Mouse (Mus musculus): ENCODE data around the gene Cd52.

Gene Cd52

GRCm38 (mm10) chr4:134089029-134089428 is 5.9 kb downstream of the Cd52 start:
- DNase-seq = no peak

GRCm38 (mm10) chr4:134087412-134087811 is 7.5 kb downstream of the Cd52 start:
- DNase-seq = no peak

GRCm38 (mm10) chr4:134084999-134085398 is 9.9 kb downstream of the Cd52 start:
- no peak for DNase-seq

GRCm38 (mm10) chr4:134082460-134082859 is 12.4 kb downstream of the Cd52 start:
- DNase-seq = no peak

GRCm38 (mm10) chr4:134081730-134082386 is 13.0 kb downstream of the Cd52 start:
- peak; percentile 41 for DNase-seq

GRCm38 (mm10) chr4:134080674-134081073 is 14.2 kb downstream of the Cd52 start:
- no peak for DNase-seq

- DNase-seq = peak; percentile 36
Observed at GRCm38 (mm10) chr4:134078694-134079093, 16.2 kb downstream of the Cd52 start.

- no peak for DNase-seq
Observed at GRCm38 (mm10) chr4:134068793-134069580, 25.9 kb downstream of the Cd52 start.

GRCm38 (mm10) chr4:134067833-134068544 is 26.9 kb downstream of the Cd52 start:
- DNase-seq = no peak

- no peak for DNase-seq
Observed at GRCm38 (mm10) chr4:134067383-134067782, 27.5 kb downstream of the Cd52 start.

- DNase-seq = no peak
Observed at GRCm38 (mm10) chr4:134065431-134066004, 29.4 kb downstream of the Cd52 start.

GRCm38 (mm10) chr4:134062561-134062960 is 32.3 kb downstream of the Cd52 start:
- no peak for DNase-seq

GRCm38 (mm10) chr4:134061944-134062446 is 32.9 kb downstream of the Cd52 start:
- no peak for DNase-seq

- no peak for DNase-seq
Observed at GRCm38 (mm10) chr4:134061166-134061830, 33.6 kb downstream of the Cd52 start.

GRCm38 (mm10) chr4:134060135-134060865 is 34.6 kb downstream of the Cd52 start, which contains the start of gene Crybg2:
Gene Crybg2 (plus strand): TSS chr4:134060815.
- no peak for DNase-seq

- no peak for DNase-seq
Observed at GRCm38 (mm10) chr4:134058908-134059307, 36.0 kb downstream of the Cd52 start.

GRCm38 (mm10) chr4:134058166-134058715 is 36.6 kb downstream of the Cd52 start:
- no peak for DNase-seq

- no peak for DNase-seq
Observed at GRCm38 (mm10) chr4:134053538-134053937, 41.3 kb downstream of the Cd52 start, which contains the start of gene Zfp683. Gene Zfp683 (plus strand): TSS chr4:134053838.

- peak; percentile 54 for DNase-seq
Observed at GRCm38 (mm10) chr4:134052560-134052959, 42.3 kb downstream of the Cd52 start.

- DNase-seq = no peak
Observed at GRCm38 (mm10) chr4:134051912-134052311, 43.0 kb downstream of the Cd52 start.

GRCm38 (mm10) chr4:134047648-134048047 is 47.2 kb downstream of the Cd52 start:
- no peak for DNase-seq
